Mouse (Mus musculus): ENCODE measurements around the gene Ssxa1.
"Not testable (repeated sequence)": the region's sequence is repeated elsewhere in the genome, so short reads cannot be mapped to it uniquely, and the experiment has no call there.

The Ssxa1 gene

GRCm38 (mm10) chrX:21115520-21115919 is at the start of gene Ssxa1:
Gene Ssxa1 (plus strand): TSS chrX:21115820.
- no peak for DNase-seq (ENCODE audit: low read depth, low spot score)

GRCm38 (mm10) chrX:21068106-21068505 is 47.5 kb upstream of the Ssxa1 start, which contains the start of gene Spaca5:
Gene Spaca5 (plus strand): TSS chrX:21068406.
- no peak for DNase-seq (ENCODE audit: low read depth, low spot score)

- DNase-seq (ENCODE audit: low read depth, low spot score): no peak
These were observed 27.0 kb upstream of the Ssxa1 start for GRCm38 (mm10) chrX:21088645-21088982.

DNA sequence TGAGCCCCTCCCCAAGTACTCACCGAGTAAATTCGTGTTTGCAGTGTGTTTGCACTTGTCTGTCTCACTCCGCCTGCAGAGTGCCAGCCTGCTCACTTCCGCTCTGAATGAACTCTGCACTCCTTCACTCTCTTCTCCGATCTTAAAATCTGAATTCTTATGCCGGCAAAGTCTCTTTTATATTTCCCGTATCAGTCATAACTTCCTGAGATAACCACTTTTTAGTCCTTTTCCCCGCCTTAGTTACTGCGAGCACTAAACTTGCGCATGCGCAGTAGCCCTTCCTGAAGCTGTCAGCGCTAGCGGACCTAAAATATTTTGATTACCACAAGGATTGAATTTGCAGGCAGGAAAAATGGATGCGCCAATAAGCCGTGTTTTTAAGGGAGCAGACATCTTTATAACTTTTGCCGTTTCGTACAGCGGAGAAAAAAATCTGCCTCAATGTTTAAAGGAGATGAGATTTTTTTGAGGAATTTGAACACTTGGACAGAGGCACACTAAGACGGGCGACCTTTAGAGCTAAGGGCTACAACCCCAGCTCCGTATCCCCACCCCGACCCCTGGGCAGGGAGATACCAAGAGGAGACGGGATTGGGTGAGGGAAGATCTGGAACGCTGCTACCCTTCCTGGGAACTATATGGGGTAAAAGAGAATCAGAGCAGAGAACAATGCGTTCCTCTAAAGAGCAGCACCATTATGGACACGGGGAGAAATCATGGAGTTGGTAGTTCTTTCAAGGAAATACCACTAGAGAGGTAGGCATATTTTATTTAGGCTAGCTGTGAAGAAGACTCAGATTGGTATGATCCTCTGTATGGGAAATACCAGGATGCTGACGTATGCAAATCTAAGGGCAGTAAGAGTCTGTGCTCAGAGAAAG is 26.4 kb upstream of the Ssxa1 start, which contains the start of gene Zfp300:
Gene Zfp300, minus strand, starts transcription at position 545 of the 884 bp plus-strand sequence.
- DNase-seq (ENCODE audit: low read depth, low spot score): peak; percentile 43

DNA sequence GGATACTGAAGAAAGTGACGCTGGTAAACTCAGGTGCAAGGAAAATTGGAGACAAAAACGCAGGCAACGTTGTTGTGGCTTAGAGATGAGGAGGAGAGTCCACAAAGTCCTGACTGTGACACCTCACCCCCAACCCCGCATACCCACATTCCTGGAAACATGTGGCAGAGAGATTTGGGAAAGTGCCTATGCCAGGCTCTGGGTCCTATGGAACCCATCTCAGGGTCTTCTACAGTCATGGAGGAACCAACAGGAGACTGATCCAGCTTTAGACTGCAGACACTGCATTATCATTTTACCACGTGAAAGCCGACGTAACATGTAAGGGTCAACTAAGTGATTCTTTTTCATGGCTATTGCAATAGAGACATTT is 25.8 kb upstream of the Ssxa1 start:
- no peak for DNase-seq (ENCODE audit: low read depth, low spot score)

DNA sequence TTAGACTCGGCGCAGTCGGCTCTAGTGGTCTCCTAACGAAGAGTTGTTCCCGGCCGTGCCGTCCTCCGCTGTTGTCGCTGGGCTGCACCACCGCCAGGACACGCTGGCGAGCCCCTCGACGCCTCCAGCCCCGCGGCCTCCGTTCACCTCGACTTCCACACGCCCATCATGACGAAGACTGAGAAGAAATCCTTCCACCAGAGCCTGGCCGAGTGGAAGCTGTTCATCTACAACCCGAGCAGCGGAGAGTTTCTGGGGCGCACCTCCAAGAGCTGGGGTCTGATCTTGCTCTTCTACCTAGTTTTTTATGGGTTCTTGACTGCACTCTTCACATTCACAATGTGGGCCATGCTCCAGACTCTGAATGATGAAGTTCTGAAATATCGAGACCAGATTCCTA is 31.1 kb downstream of the Ssxa1 start:
- DNase-seq (ENCODE audit: low read depth, low spot score): not testable (repeated sequence)

Measured in WW6 (cell line).